11 mouse cellular contexts compared by ENCODE assay signal in genomic region chr11:96436525-96436924, GRCm38 (mm10). TPM values are rescaled to one million over a fixed set of nuclear protein-coding genes. Genes with fewer than 3 reads are reported as not detected.
DNase-seq lines count a peak whose midpoint lies in the region; ATAC-seq and TF ChIP-seq lines count a peak whose summit lies in the region.
"Had no signal": no experiment of that assay in that cellular context is flagged by ENCODE, and none has a peak within 500 bp of the region (broad histone marks: within the 10 kb centered on the region; RNA-seq: fewer than 3 reads in every experiment).

No protein-coding gene starts in this region.

- H3K27ac ChIP-seq in layer of hippocampus, adult 2 months, result no peak overlapping the region
- no peak overlapping the region for H3K27ac ChIP-seq in intestine, embryonic 15.5 days

- no peak overlapping the region for H3K9ac ChIP-seq in intestine, embryonic 15.5 days

- H3K4me2 ChIP-seq in intestine, embryonic 15.5 days (replicated peaks), result no peak overlapping the region

- TF ChIP-seq CTCF in layer of hippocampus, adult 2 months (conservative IDR thresholded peaks at IDR 0.05), result no peak

- DNase-seq in testis, postnatal 14 days (ENCODE audit: low spot score), result peak; percentile 57
- DNase-seq in testis, postnatal 10 days (ENCODE audit: low spot score), result no peak
- peak; percentile 58 for DNase-seq in embryo, embryonic 11 days
- DNase-seq in lung, postnatal 36 days, result peak; percentile 52
- no peak for DNase-seq in frontal cortex, postnatal 36 days (ENCODE audit: low spot score in 2 of 2)
- no peak for DNase-seq in layer of hippocampus, adult 2 months (ENCODE audit: low spot score in 2 of 2)
- DNase-seq: liver; spleen, adult 18-20 months; thymus, postnatal 36 days had no signal

- no peak for ATAC-seq in intestine, embryonic 15.5 days

- no peak overlapping the region for H3K4me3 ChIP-seq in layer of hippocampus, adult 2 months
- H3K4me3 ChIP-seq in intestine, embryonic 15.5 days (replicated peaks), result no peak overlapping the region
- H3K4me3 ChIP-seq: erythroblast, embryonic 14.5 days had no signal

- H3K36me3 ChIP-seq in intestine, embryonic 15.5 days, result no peaks in the 10 kb centered on the region

- 57% methylated on average over 7 of the region's 7 CpGs for WGBS in intestine, embryonic 15.5 days

- no peaks in the 10 kb centered on the region for H3K9me3 ChIP-seq in intestine, embryonic 15.5 days

- no peaks in the 10 kb centered on the region for H3K4me1 ChIP-seq in intestine, embryonic 15.5 days (replicated peaks)

- no peaks in the 10 kb centered on the region for H3K27me3 ChIP-seq in intestine, embryonic 15.5 days (replicated peaks)

RNA-seq across cellular contexts. Expression of gene Skap1, which starts 27.9 kb away (rescaled TPM):
- 1 to 10 TPM; 1.0 to 1.2 TPM for total RNA-seq in layer of hippocampus, adult 2 months (2021)
- 0.94 and 1.0 TPM in 2 replicates for polyA plus RNA-seq in intestine, embryonic 15.5 days (2015; fragmentation: Nextera tagmentation; extraction: Ambion mirVana)
- polyA plus RNA-seq: erythroblast, embryonic 14.5 days had no signal

Comparison
In these comparisons a context has a peak if more than half of its experiments do, and no peak if none do; other contexts are left out.
1. DNase-seq: peak in testis, postnatal 14 days (single experiment), embryo, embryonic 11 days (single experiment) and lung, postnatal 36 days (single experiment); none in testis, postnatal 10 days (single experiment), frontal cortex, postnatal 36 days (0 of 2) and layer of hippocampus, adult 2 months (0 of 2).